Mouse (Mus musculus) frontal cortex, adult 2 months (tissue): ENCODE measurements around the gene Nckap1. TPM values are rescaled to one million over a fixed set of nuclear protein-coding genes. Genes with fewer than 3 reads are reported as not detected.

ENCODE experiments used
- polyA plus RNA-seq: library from polyadenylated mRNA; depleted of rRNA; stranded (reverse); fragments of >200 nt; gene quantifications from 2 replicates; pipeline ENCODE4 v1.2.3, GENCODE M21; 2012; rRNA removed

The Nckap1 gene
- polyA plus RNA-seq, 1 experiment: 235 TPM

Other genes starting within 250 kb of the Nckap1 start
- gene Frzb, start 133.8 kb downstream of the Nckap1 start, polyA plus RNA-seq: 44.1 and 45.1 TPM in 2 replicates
- gene Dusp19, start 35.7 kb upstream of the Nckap1 start, polyA plus RNA-seq: 14.0 and 14.4 TPM in 2 replicates
- 22.9 and 28.2 TPM in 2 replicates for gene Nup35, start 35.9 kb upstream of the Nckap1 start, polyA plus RNA-seq